10 mouse cellular contexts compared by ENCODE assay signal in the genomic region with DNA sequence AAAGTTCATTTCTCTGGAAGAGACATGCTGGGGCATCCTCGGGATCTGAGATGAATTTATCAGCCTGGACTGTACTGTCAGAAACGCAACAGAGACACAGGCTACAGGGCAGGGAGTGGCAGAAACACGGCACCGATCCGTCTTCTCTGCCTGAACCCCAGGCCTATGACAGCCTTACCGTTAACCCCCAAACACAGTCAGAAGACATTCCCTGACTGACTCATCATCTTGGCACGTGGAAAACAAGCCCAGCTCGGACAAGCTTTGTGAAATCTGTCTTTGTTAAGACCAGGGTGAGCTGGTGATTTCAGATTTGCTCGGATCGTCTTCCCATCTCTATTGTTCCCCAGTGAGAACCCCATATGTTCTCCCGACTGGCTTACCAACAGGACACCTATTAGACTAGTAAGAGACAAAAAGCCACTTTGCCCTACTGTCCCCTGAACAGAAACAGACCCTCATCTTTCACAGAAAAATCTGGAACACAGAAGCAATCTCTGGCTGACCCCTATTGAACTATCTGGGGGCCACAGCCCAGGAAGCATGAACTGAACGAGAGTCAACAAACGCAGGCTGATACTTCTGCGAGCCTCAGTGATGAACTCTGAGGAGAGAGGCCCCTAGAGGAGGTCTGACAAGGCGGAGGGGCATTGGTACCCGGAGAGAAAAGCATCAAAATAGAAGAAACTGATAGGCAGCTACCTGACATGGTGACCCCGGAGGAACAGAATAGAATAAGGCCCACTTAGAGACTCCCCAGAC. TPM values are rescaled to one million over a fixed set of nuclear protein-coding genes. Genes with fewer than 3 reads are reported as not detected.
DNase-seq lines count a peak whose midpoint lies in the region; ATAC-seq and TF ChIP-seq lines count a peak whose summit lies in the region.
"Had no signal": no experiment of that assay in that cellular context is flagged by ENCODE, and none has a peak within 500 bp of the region (broad histone marks: within the 10 kb centered on the region; RNA-seq: fewer than 3 reads in every experiment).

No protein-coding gene starts in this region.

- no peak overlapping the region for H3K9ac ChIP-seq in forebrain, embryonic 13.5 days
- H3K9ac ChIP-seq in midbrain, embryonic 13.5 days (replicated peaks) = 0 out of 2 replicates have a peak overlapping the region, but pooled peaks have one; percentile 6
- H3K9ac ChIP-seq: heart, embryonic 15.5 days had no signal

- DNase-seq in heart, embryonic 10.5 days (ENCODE audit: low spot score) = no peak
- DNase-seq in heart, adult 18-20 months = no peak
- peak; percentile 63 for DNase-seq in cerebellum, adult 11-12 months
- DNase-seq in thymus, adult 2 months = no peak
- no peak for DNase-seq in kidney, postnatal 4 days
- no peak for DNase-seq in adrenal gland, postnatal 10 days
- DNase-seq: B cell, adult 2 months had no signal

- no peaks in the 10 kb centered on the region for H3K9me3 ChIP-seq in heart, embryonic 10.5 days
- no peaks in the 10 kb centered on the region for H3K9me3 ChIP-seq in forebrain, embryonic 13.5 days (replicated peaks)
- no peaks in the 10 kb centered on the region for H3K9me3 ChIP-seq in midbrain, embryonic 13.5 days
- H3K9me3 ChIP-seq: heart, embryonic 15.5 days had no signal

- no peaks in the 10 kb centered on the region for H3K36me3 ChIP-seq in heart, embryonic 10.5 days
- no peaks in the 10 kb centered on the region for H3K36me3 ChIP-seq in forebrain, embryonic 13.5 days (ENCODE audit: poor library complexity, severe bottlenecking)
- no peaks in the 10 kb centered on the region for H3K36me3 ChIP-seq in midbrain, embryonic 13.5 days
- no peaks in the 10 kb centered on the region for H3K36me3 ChIP-seq in thymus, adult 2 months (ENCODE audit: control insufficient read depth, insufficient read depth, low read length)
- H3K36me3 ChIP-seq: heart, embryonic 15.5 days had no signal

- peaks cover 15% of the 10 kb centered on the region for H3K4me1 ChIP-seq in heart, embryonic 10.5 days
- H3K4me1 ChIP-seq in forebrain, embryonic 13.5 days = peaks cover 13% of the 10 kb centered on the region
- H3K4me1 ChIP-seq in midbrain, embryonic 13.5 days (replicated peaks) = peaks cover 21% of the 10 kb centered on the region
- no peaks in the 10 kb centered on the region for H3K4me1 ChIP-seq in thymus, adult 2 months (replicated peaks; ENCODE audit: control insufficient read depth, insufficient read depth, low read length)

- ATAC-seq in forebrain, embryonic 13.5 days = no peak; the same call in 1 of the 2 replicates
- peak; percentile 44; the same call in 1 of the 2 replicates for ATAC-seq in midbrain, embryonic 13.5 days

- no peak for TF ChIP-seq POLR2A in thymus, adult 2 months (IDR thresholded peaks at IDR 0.05; ENCODE audit: control insufficient read depth, extremely low read depth, insufficient read depth, low read length, poor library complexity)

- H3K27ac ChIP-seq in heart, embryonic 10.5 days = 0 out of 2 replicates have a peak overlapping the region, but pooled peaks have one; percentile 23
- H3K27ac ChIP-seq in forebrain, embryonic 13.5 days = peak overlapping the region; percentile 40; the same call in 1 of the 2 replicates
- peak overlapping the region; percentile 70 for H3K27ac ChIP-seq in midbrain, embryonic 13.5 days
- no peak overlapping the region for H3K27ac ChIP-seq in thymus, adult 2 months (ENCODE audit: control insufficient read depth, insufficient read depth, low read length)
- H3K27ac ChIP-seq: heart, embryonic 15.5 days had no signal

- WGBS in heart, embryonic 10.5 days = 58% methylated on average over 17 of the region's 17 CpGs
- 43% methylated on average over 17 of the region's 17 CpGs for WGBS in forebrain, embryonic 13.5 days
- 29% methylated on average over 17 of the region's 17 CpGs for WGBS in midbrain, embryonic 13.5 days
- 89% methylated on average over 17 of the region's 17 CpGs for WGBS in thymus, adult 2 months

- no peak overlapping the region for H3K4me2 ChIP-seq in forebrain, embryonic 13.5 days
- H3K4me2 ChIP-seq in midbrain, embryonic 13.5 days (replicated peaks) = peak overlapping the region; percentile 11; the same call in 1 of the 2 replicates
- H3K4me2 ChIP-seq: heart, embryonic 15.5 days had no signal

- H3K27me3 ChIP-seq in heart, embryonic 10.5 days (ENCODE audit: insufficient read depth, poor library complexity, severe bottlenecking) = no peaks in the 10 kb centered on the region; the same call in 1 of the 2 replicates
- H3K27me3 ChIP-seq in forebrain, embryonic 13.5 days = no peaks in the 10 kb centered on the region
- no peaks in the 10 kb centered on the region for H3K27me3 ChIP-seq in midbrain, embryonic 13.5 days
- no peaks in the 10 kb centered on the region for H3K27me3 ChIP-seq in thymus, adult 2 months (ENCODE audit: control insufficient read depth, insufficient read depth, low read length)
- H3K27me3 ChIP-seq: heart, embryonic 15.5 days had no signal

- no peak overlapping the region for H3K4me3 ChIP-seq in heart, embryonic 10.5 days
- H3K4me3 ChIP-seq in forebrain, embryonic 13.5 days = no peak overlapping the region
- no peak overlapping the region for H3K4me3 ChIP-seq in midbrain, embryonic 13.5 days (replicated peaks)
- no peak overlapping the region for H3K4me3 ChIP-seq in thymus, adult 2 months (ENCODE audit: control insufficient read depth, insufficient read depth, low read length)
- H3K4me3 ChIP-seq: heart, embryonic 15.5 days had no signal

- no peak for TF ChIP-seq CTCF in thymus, adult 2 months (IDR thresholded peaks at IDR 0.05; ENCODE audit: borderline replicate concordance, control insufficient read depth, extremely low read depth, insufficient read depth, low read length, poor library complexity)

RNA-seq across cellular contexts. Expression of gene Chst15, which starts 55.9 kb away (rescaled TPM):
- polyA plus RNA-seq in heart, embryonic 10.5 days (2016; fragmentation: Nextera tagmentation; extraction: Ambion mirVana) = 3.3 and 7.6 TPM in 2 replicates
- 1 to 10 TPM; 6.0 to 9.3 TPM for total RNA-seq in heart, adult 18-20 months (2021)
- polyA plus RNA-seq in forebrain, embryonic 13.5 days (2015; fragmentation: Nextera tagmentation; extraction: Ambion mirVana) = 13.6 and 14.7 TPM in 2 replicates
- polyA plus RNA-seq in midbrain, embryonic 13.5 days (2015; fragmentation: Nextera tagmentation; extraction: Ambion mirVana) = 17.9 and 18.6 TPM in 2 replicates
- 7.4 and 8.9 TPM in 2 replicates for polyA plus RNA-seq in thymus, adult 2 months (2012; rRNA removed)
- 10 to 100 TPM; 39.3 to 40.3 TPM for total RNA-seq in adrenal gland, postnatal 10 days (2021)
